Mouse (Mus musculus): ENCODE results near the gene Kcna5.

Kcna5 gene

DNA sequence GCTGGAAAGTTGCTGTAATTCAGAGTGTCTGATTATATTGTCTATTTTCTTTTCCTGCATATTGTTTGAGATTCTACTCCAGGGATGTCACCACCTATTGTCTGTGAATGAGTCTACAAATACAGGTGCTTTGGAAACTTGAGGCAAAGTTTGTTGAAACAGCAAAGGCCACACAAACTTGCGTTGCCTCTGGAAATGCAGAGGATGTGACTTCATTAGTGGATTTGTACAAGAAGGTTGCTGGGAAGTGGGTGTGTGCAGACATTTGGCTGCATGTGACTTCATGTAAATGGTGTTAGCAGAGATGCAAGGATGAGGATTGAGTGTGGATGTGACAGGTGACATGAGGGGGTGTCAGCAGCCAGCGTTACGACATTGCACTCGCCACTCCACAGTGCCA is 1.7 kb upstream of the Kcna5 start:
- DNase-seq (ENCODE audit: low spot score): no peak

DNA sequence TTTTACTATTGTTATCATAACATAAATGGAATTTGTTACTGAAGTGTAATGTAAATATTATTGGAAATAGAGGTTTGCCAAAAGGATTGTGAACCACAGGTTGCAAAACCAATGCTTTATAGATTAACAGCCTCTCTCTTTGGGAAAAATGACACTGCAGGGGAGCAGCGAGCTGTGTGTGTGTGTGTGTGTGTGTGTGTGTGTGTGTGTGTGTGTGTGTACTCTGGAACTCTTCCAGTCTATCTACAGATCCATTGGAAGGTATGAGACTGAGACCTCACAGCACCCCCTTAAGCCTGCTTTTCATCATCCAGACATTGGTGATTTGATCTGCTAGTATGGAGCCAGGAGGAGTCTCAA is 679 bp upstream of the Kcna5 start:
- DNase-seq (ENCODE audit: low spot score): no peak

DNA sequence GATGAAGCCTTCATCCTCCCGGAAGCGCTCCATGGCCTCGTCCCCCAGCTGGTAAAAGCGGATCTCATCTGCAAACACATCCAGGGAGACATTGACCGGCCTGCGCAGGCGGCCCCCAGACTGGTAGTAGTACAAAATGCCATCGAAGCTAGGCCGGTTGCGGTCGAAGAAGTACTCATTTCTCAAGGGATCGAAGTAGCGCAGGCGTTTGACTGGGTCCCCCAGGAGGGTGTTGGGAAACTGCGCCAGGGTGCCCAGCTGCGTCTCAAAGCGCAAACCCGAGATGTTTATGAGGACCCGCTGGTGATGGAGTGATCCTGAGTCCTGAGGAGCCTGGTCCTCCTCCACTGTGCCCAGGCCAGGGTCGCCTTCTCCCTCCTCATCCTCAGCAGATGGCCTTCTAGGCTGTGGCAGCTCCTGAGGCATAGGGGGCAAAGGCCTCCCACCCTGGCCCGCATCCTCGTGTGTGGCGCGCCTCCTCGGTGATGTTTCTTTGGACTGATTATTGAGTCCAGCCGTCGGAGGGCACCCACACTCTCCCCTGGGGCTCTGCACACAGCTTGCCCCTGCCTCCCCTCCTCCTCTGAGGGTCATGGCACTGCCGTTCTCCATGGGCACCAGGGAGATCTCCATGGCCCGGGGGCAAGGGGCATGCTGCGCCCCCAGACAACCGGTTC is 543 bp downstream of the Kcna5 start:
- DNase-seq (ENCODE audit: low spot score): no peak

GRCm38 (mm10) chr6:126531306-126531705 is 3.9 kb downstream of the Kcna5 start:
- no peak for DNase-seq (ENCODE audit: low spot score)

GRCm38 (mm10) chr6:126530019-126530418 is 5.2 kb downstream of the Kcna5 start:
- no peak for DNase-seq (ENCODE audit: low spot score)

GRCm38 (mm10) chr6:126514720-126515119 is 20.5 kb downstream of the Kcna5 start:
- DNase-seq (ENCODE audit: low spot score): no peak

GRCm38 (mm10) chr6:126513714-126514248 is 21.4 kb downstream of the Kcna5 start:
- no peak for DNase-seq (ENCODE audit: low spot score)

- DNase-seq (ENCODE audit: low spot score): no peak
These were observed 22.1 kb downstream of the Kcna5 start for GRCm38 (mm10) chr6:126513154-126513553.

DNA sequence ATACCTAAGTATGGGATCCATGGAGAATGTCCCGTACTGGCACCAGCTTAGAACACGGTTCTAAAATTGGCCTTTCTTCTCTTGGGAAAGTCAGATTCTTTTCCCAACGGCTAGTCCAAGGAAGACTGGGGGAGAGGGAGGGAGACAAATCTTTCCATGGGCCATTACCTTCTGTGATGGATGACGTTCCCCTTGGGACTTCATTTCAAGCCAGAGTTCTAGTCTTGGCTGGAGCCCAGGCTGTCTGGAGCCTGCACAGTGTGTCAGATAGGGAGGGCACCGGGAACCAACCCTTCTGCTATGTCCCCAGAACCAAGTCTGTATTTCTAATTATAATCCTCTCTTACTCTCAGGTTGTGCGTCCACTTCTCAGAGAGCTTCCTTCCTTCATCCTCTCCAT is 26.5 kb downstream of the Kcna5 start:
- no peak for DNase-seq (ENCODE audit: low spot score)

DNA sequence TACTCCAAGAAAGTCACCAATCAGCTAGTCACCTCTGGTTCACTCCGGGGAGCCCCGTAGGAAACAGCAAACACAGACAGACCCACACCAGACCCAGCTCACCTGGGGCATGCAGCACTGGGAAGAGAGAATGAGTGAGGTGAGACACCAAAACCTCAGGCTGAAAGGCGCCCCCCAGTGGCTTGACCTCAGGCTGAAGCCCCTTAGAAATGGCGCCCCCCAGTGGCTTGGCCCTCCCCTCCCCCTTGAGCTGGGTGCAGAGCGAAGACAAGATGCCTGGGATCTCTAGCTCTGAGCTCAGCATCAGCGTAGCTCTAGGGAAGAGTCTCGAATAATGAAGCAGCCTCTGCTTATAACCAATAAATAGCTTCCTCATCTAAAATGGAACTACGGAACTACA is 31.3 kb downstream of the Kcna5 start:
- no peak for DNase-seq (ENCODE audit: low spot score)

GRCm38 (mm10) chr6:126502691-126503301 is 32.4 kb downstream of the Kcna5 start:
- no peak for DNase-seq (ENCODE audit: low spot score)

DNA sequence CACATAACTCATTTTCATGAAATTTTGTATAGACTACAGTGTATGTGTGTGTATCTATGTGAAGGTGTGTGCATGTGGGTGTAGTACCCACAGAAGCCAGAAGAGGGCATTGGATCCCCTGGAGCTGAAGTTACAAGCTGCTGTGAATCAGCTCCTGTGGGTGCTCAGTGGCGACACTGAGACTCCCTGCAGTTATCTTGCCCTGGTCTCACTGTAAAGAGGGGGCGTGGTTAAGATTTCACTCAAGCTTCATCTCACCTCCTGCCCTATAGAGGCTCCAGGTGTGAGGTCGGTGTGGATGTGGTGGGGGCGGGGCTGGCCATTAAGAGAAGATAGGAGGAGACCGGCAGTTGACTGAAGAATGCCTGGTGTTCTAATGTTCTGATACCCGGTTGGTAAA is 34.2 kb downstream of the Kcna5 start:
- no peak for DNase-seq (ENCODE audit: low spot score)

DNA sequence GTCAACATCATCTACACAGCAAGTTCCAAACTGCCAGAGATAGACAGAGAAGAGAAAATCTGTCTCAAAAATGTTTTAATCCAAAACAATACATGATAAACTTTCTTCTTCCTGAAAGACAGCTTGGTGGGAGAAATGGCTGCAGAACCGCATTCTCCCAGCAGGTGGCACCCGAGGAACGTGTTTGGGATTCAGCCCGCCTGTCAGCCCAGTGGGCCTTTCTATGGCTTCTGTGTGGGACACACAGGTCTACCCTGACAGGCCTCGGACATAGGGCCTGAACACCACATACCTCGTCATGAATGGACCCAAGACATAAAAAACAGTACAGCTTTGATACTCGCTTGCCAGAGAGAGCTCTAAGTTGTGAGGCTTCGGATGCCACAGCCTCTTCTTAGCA is 35.1 kb downstream of the Kcna5 start:
- peak; percentile 13 for DNase-seq (ENCODE audit: low spot score)

DNA sequence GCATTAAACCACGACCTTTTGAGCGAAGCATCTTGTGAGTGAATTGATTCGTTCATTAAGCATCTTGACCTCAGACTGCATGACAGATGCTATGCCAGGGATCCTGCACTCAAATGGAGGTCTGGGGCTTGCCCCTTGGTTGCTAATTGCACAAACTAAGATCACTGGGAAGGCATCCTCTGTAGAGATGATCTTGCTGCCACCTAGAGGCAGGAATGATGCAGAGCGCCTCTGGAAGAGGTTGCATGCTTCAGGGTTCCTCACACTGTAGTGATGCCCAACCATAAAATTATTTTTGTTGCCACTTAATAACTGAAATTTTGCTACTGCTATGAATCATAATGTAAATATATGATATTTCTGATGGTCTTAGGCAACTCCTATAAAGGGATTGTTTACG is 37.3 kb downstream of the Kcna5 start:
- DNase-seq (ENCODE audit: low spot score): no peak

DNA sequence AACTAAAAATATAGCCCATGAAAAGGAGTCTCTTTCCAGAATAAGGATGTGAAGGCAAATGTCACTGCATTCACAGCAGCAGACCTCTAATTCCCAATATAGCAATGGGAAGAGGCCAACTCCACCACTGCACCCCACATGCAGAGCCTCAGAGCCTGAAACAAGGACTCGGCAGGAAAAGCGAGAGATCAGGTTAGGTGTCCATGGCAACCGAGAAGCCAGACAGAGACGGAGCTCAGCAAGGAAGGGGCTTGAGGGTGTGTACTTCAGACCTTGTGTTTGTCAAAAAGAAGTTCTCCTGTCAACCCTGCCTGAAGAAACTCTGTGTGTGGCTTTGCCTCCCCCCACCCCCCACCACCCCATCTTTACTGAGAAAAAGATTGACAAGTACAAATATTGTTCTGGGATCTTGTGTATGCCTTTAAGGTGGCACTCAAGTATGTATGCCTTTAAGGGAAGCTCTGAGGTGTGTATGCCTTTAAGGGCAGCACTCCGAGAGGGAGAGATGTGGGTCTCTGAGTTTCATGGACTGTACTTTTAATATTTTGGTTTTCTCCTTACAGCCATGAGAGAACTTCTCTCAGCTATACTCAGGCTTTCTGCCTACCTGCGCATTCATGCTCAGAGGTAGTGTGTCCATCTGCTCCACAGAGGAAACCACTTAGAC is 37.9 kb downstream of the Kcna5 start:
- no peak for DNase-seq (ENCODE audit: low spot score)

- no peak for DNase-seq (ENCODE audit: low spot score)
These were observed 48.1 kb downstream of the Kcna5 start for GRCm38 (mm10) chr6:126487136-126487535.

- DNase-seq (ENCODE audit: low spot score): no peak
These were observed 50.3 kb downstream of the Kcna5 start for GRCm38 (mm10) chr6:126484887-126485286.

DNA sequence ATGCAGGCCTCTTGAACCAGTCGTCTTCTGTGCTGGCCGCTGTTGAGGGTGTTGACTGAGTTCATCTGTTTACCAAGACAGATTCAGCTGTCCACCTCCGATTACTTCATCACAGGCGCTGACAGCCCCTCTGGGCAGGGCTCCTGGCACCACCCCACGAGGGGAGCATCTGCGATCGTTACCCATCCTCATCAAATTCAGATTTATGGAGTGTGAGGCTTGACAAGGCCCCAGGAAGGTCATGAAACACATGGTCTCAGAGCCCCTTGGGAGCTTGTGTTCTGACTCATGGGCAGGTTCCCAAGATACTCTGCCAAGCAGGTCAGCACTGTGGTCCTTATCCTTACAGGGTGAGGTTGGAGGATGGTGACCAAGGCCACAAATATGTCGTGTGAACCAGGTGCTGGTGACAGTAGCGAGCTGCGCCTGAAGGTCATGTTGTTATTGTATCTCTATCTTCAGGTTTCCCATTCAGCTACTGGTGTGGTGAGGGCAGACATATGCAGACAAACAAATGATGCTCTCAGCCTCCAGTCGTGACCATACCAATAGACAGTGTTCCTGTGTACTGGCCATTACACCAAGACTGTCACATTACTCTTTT is 51.8 kb downstream of the Kcna5 start:
- DNase-seq (ENCODE audit: low spot score): no peak

All from ovary, adult 18-20 months (tissue).